Mouse (Mus musculus): ENCODE measurements around the gene Zcchc3. TPM values are rescaled to one million over a fixed set of nuclear protein-coding genes. Genes with fewer than 3 reads are reported as not detected.

The Zcchc3 gene
- polyA plus RNA-seq, 1 experiment: 1.4 TPM

- peak within 1 kb of the TSS; percentile 33; the same call in 1 of the 2 replicates for H3K27ac ChIP-seq (replicated peaks; ENCODE audit: low read depth, low read length)
- peak within 1 kb of the TSS; percentile 91 for H3K4me3 ChIP-seq (ENCODE audit: insufficient read depth, low read depth, low read length)
- H3K4me1 ChIP-seq (ENCODE audit: control insufficient read depth, insufficient read depth, insufficient read length, low read length): peaks cover 6% of the 10 kb centered on the region
These were observed 460 bp upstream of the Zcchc3 start, which contains the start of gene 6820408C15Rik for GRCm38 (mm10) chr2:152415287-152415686. Gene 6820408C15Rik (plus strand): TSS chr2:152415587.

- H3K4me3 ChIP-seq (ENCODE audit: insufficient read depth, low read depth, low read length): peak overlapping the region; percentile 91
- peaks cover 6% of the 10 kb centered on the region for H3K4me1 ChIP-seq (ENCODE audit: control insufficient read depth, insufficient read depth, insufficient read length, low read length)
- peak overlapping the region; percentile 33; the same call in 1 of the 2 replicates for H3K27ac ChIP-seq (replicated peaks; ENCODE audit: low read depth, low read length)
These were observed 852 bp downstream of the Zcchc3 start for GRCm38 (mm10) chr2:152413765-152414584.

GRCm38 (mm10) chr2:152413158-152413764 is 1.6 kb downstream of the Zcchc3 start:
- H3K27ac ChIP-seq (replicated peaks; ENCODE audit: low read depth, low read length): no peak overlapping the region
- H3K4me3 ChIP-seq (ENCODE audit: insufficient read depth, low read depth, low read length): peak overlapping the region; percentile 91
- peaks cover 6% of the 10 kb centered on the region for H3K4me1 ChIP-seq (ENCODE audit: control insufficient read depth, insufficient read depth, insufficient read length, low read length)

- H3K4me3 ChIP-seq (ENCODE audit: insufficient read depth, low read depth, low read length): no peak overlapping the region
- H3K27ac ChIP-seq (replicated peaks; ENCODE audit: low read depth, low read length): no peak overlapping the region
These were observed 2.2 kb downstream of the Zcchc3 start for GRCm38 (mm10) chr2:152412526-152413157.

GRCm38 (mm10) chr2:152411471-152411870 is 3.4 kb downstream of the Zcchc3 start:
- Histone ChIP-seq H3K4me1 (ENCODE audit: control insufficient read depth, insufficient read depth, insufficient read length, low read length) (peaks cover 6% of the 10 kb centered on the region), H3K4me3 (ENCODE audit: insufficient read depth, low read depth, low read length) (peak overlapping the region; percentile 10; the same call in 1 of the 2 replicates), H3K27ac (replicated peaks; ENCODE audit: low read depth, low read length) (no peak overlapping the region; the same call in 1 of the 2 replicates)

More at GRCm38 (mm10) chr2:152412526-152413157, 2.2 kb downstream of the Zcchc3 start:
- peaks cover 6% of the 10 kb centered on the region for H3K4me1 ChIP-seq (ENCODE audit: control insufficient read depth, insufficient read depth, insufficient read length, low read length)

- Histone ChIP-seq H3K27ac (replicated peaks; ENCODE audit: low read depth, low read length) (no peak overlapping the region), H3K4me3 (ENCODE audit: insufficient read depth, low read depth, low read length) (peak overlapping the region; percentile 10; the same call in 1 of the 2 replicates), H3K4me1 (ENCODE audit: control insufficient read depth, insufficient read depth, insufficient read length, low read length) (peaks cover 6% of the 10 kb centered on the region)
These were observed 3.9 kb downstream of the Zcchc3 start for GRCm38 (mm10) chr2:152410971-152411371.

- Histone ChIP-seq H3K4me3 (ENCODE audit: insufficient read depth, low read depth, low read length) (no peak overlapping the region), H3K27ac (replicated peaks; ENCODE audit: low read depth, low read length) (no peak overlapping the region), H3K4me1 (ENCODE audit: control insufficient read depth, insufficient read depth, insufficient read length, low read length) (peaks cover 6% of the 10 kb centered on the region)
These were observed 5.0 kb downstream of the Zcchc3 start for GRCm38 (mm10) chr2:152409781-152410180.

- Histone ChIP-seq H3K4me1 (ENCODE audit: control insufficient read depth, insufficient read depth, insufficient read length, low read length) (no peaks in the 10 kb centered on the region), H3K27ac (replicated peaks; ENCODE audit: low read depth, low read length) (no peak overlapping the region), H3K4me3 (ENCODE audit: insufficient read depth, low read depth, low read length) (peak overlapping the region; percentile 43)
These were observed 8.7 kb downstream of the Zcchc3 start for GRCm38 (mm10) chr2:152406126-152406525.

GRCm38 (mm10) chr2:152399122-152399542 is 15.7 kb downstream of the Zcchc3 start:
- no peaks in the 10 kb centered on the region for H3K4me1 ChIP-seq (ENCODE audit: control insufficient read depth, insufficient read depth, insufficient read length, low read length)
- H3K4me3 ChIP-seq (ENCODE audit: insufficient read depth, low read depth, low read length): peak overlapping the region; percentile 43
- H3K27ac ChIP-seq (replicated peaks; ENCODE audit: low read depth, low read length): no peak overlapping the region

- Histone ChIP-seq H3K27ac (replicated peaks; ENCODE audit: low read depth, low read length) (no peak overlapping the region), H3K4me3 (ENCODE audit: insufficient read depth, low read depth, low read length) (peak overlapping the region; percentile 68), H3K4me1 (ENCODE audit: control insufficient read depth, insufficient read depth, insufficient read length, low read length) (no peaks in the 10 kb centered on the region)
These were observed 16.1 kb downstream of the Zcchc3 start for GRCm38 (mm10) chr2:152398691-152399090.

GRCm38 (mm10) chr2:152397680-152398435 is 17.0 kb downstream of the Zcchc3 start, which contains the start of gene Sox12:
Gene Sox12 (minus strand): TSS chr2:152398063.
- H3K27ac ChIP-seq (replicated peaks; ENCODE audit: low read depth, low read length): no peak within 1 kb of the TSS
- peak within 1 kb of the TSS; percentile 68 for H3K4me3 ChIP-seq (ENCODE audit: insufficient read depth, low read depth, low read length)
- H3K4me1 ChIP-seq (ENCODE audit: control insufficient read depth, insufficient read depth, insufficient read length, low read length): no peaks in the 10 kb centered on the region

GRCm38 (mm10) chr2:152397004-152397589 is 17.7 kb downstream of the Zcchc3 start:
- Histone ChIP-seq H3K27ac (replicated peaks; ENCODE audit: low read depth, low read length) (no peak overlapping the region), H3K4me3 (ENCODE audit: insufficient read depth, low read depth, low read length) (peak overlapping the region; percentile 68), H3K4me1 (ENCODE audit: control insufficient read depth, insufficient read depth, insufficient read length, low read length) (no peaks in the 10 kb centered on the region)

GRCm38 (mm10) chr2:152396110-152397003 is 18.5 kb downstream of the Zcchc3 start:
- Histone ChIP-seq H3K4me3 (ENCODE audit: insufficient read depth, low read depth, low read length) (peak overlapping the region; percentile 68), H3K4me1 (ENCODE audit: control insufficient read depth, insufficient read depth, insufficient read length, low read length) (no peaks in the 10 kb centered on the region), H3K27ac (replicated peaks; ENCODE audit: low read depth, low read length) (no peak overlapping the region)
